Mouse (Mus musculus): Measurements from ENCODE around the gene Efhd1. TPM values are rescaled to one million over a fixed set of nuclear protein-coding genes. Genes with fewer than 3 reads are reported as not detected.
A peak's percentile ranks its signal among the peaks of the same experiment; 100 is the strongest.

Efhd1 gene
- total RNA-seq, 2 experiments from 2014 or later, result 2.5 to 3.7 TPM

DNA sequence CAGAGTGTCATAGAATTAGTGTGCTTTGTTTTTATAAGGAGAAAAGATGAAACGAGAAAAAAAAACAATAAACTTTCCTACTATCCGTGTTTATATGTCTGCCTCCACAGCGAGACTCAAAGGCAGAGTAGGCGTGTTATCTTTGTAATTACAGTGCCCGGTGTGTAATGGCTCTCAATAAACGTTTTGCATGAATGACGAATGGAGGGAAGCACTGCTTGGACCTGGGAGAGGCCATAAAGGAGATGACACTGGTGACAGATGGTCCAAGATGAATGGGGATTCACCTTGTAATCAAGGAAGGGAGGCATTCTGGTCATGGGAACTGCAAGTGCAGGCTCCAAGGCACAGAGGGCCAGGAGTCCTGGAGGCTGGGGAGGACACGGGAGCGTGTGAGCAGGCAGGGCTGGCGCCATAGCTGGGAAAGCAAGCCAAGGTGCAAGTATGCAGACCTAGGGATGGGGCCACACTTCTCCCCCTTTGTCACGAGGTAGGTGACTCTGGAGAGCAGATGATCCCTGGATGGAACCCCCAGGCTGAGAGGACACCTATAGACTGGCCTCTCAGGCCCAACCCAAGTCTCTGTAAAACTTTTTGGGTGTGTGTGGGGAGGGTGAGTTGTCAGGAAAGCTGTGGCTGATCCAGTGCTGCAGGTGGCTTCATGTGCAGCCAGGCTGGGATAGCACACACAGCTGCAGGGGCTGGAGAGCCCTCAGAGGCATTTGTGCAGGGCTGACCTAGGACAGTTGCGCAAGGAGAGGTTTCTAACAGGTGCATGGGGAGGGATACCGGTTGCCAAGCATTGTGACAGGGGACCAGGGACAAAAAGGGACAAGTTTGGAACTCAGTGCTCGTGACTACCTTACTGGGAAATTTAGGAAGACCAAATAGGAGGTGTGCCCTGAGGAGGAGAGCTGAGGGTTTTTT is 36.5 kb downstream of the Efhd1 start:
- no peak for DNase-seq
- intact Hi-C loops (cut with DNase I), result loop anchor here (1.0 kb wide), 1 partner anchor 49 kb away; no protein-coding TSS in a partner anchor

DNA sequence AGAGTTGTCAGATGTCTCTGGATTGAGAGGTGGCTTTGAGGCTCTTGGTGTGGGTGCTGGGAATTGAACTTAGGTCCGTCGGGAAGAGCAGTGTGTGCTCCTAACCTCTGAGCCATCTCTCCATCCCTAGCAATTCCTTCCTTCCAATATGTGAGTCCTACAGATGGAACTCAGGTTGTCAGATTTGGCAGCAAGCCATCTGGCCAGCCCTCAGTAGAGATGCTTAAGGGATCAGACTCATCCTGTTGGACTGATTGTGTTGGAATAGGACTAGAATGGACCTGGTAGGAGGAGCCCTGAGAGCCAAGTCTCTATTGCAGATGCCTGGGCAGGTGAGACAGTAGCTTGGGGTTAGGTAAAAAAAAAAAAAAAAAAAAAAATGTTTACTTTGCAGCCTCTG is 37.8 kb downstream of the Efhd1 start:
- DNase-seq, result no peak
- intact Hi-C loops (cut with DNase I), result loop anchor here (1.0 kb wide), 1 partner anchor 47 kb away; no protein-coding TSS in a partner anchor

DNA sequence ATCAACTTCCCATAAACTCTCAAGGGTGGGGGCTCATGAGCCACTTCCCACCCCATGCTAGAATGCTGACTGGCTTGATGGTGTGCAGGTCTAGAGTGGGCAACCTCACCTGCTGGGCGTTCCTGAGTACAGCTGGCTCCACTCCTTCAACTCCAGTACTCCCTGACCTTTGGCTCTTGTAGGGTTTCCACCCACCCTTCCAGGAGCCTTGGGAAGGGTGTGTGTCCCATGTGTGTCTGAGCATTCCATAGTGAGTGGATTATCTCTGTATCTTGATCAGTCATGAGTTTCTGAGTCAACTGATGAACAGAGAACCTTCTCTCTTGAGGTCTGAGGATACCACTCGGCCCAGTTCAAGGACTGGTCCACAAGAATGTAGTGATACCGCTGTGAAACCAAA is 44.8 kb downstream of the Efhd1 start:
- DNase-seq, result no peak
- intact Hi-C loops (cut with DNase I), result no loop called here

DNA sequence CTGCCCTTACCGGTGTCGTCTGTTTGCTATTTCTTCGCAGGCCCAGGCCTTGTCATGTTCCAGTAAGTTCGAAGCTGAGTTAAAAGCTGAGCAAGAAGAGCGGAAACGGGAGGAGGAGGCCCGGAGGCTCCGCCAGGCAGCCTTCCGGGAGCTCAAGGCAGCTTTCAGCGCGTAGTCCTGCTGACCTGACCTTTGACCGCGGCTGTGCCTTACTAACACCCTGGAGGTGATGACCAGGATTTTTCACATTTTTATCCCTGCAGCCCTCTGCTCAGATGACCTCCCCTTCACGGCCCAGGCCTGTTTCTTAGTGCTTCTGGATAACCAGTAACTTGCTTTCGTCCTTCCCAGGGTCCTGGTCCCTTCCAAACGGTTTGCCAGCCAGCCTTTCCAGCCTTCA is 45.5 kb downstream of the Efhd1 start:
- intact Hi-C loops (cut with DNase I), result no loop called here
- DNase-seq, result no peak

DNA sequence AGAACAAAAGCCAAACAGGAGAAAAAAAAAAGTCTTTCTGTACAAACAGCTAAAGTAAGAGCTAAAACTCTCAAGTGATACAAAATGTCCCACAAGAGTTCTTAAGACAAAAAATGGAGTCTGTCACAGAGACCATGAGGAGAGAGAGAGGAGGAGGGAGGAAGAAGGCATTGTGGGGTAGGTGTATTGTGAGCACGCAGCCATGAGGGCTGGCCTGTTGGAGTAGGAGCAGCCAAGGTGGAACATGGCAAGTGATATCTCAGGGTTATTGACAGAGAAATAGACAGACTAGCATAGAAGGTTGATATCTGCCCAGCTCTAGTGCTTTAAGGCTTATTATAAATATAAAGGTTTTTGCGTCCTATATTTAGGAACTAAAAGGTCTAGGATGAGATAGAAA is 48.5 kb downstream of the Efhd1 start:
- no peak for DNase-seq

DNA sequence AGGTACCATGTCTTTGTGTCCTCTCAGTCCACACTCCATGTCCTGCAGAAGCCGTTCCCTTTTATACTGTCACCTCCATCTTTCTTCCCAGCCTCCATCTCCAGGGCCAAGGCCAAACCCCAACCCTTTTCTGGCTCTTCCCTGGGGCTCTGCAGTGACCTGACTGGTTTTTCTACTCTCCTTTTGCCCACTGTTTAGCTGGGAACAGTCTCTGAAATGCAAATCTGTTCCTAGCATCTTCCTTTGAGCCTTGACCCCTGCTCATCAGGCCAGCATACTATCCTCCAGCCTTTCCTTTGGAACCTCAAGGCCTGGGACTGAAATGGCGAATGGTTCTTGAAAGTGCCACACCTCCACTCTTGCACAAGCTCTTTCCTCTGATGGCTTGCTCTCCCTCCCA is 49.0 kb downstream of the Efhd1 start:
- intact Hi-C loops (cut with DNase I), result no loop called here
- DNase-seq, result no peak

More for the DNA sequence above, 48.5 kb downstream of the Efhd1 start:
- intact Hi-C loops (cut with DNase I), result no loop called here

DNA sequence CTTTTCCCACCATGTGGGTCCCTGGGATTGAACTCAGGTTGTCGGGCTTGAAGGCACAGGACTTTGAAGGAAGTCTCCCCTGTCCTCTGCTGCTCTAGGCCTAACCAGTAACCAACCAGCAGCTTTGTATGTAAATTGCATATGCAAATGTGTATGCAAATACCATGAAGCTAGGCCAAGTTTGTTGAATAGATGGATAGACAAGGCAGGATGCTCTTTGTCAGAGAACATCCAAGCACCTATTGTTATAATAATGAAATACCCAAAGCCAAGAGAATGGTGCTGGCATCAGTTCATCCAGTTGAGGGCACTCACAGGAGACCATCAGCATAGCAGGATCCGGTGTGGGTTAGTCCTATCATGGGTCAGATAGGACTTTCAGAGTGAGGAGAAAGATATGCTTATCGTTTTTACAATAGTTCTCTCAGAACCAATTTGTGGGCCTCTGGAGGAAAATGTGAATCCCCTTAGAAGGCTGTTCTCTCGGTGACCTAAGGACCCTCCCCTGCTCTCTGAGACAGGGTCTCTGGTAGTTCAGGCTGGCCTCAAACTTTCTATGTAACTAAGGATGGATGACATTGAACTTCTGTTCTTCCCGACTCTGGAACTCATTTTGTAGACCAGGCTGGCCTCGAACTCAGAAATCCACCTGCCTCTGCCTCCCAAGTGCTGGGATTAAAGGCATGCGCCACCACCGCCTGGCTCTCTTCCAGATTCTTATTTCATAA is 49.8 kb downstream of the Efhd1 start:
- no peak for DNase-seq
- intact Hi-C loops (cut with DNase I), result no loop called here

DNA sequence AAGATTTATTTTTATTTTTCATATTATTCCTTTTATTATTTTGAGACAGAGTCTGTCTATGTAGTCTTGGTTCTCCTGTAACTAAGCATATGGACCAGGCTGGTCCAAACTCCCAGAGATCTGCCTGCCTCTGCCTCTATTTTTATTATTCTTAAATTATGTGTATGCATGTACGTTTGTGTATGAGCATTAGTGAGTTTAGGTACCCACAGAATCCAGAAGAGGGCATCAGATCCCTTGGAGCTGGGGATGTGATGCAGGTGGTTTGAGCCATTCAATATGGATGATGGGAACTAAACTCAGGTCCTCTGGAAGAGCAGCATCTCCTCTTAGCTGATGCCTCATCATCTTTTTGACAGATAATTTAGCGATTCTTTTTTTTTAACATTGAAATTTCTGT is 51.3 kb downstream of the Efhd1 start:
- DNase-seq, result no peak
- intact Hi-C loops (cut with DNase I), result no loop called here

DNA sequence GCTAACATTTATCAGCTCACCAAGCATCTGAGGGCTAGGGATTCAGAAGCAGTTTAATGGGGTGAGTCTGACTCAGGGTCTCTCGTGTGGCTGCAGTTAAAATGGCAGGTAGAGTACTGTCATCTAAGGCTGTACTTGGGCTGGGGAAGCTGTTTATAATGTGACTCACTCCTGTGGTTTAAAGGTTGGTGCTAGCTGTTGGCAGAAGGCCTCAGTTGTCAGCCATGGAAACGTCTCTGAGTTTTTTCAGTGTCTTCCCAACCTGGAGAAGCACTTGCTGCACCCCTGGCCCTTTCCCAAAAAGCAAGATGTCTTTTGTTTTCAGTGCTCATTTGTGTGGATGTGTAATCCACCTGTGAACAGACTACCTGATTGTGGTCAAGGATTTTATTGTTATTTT is 51.7 kb downstream of the Efhd1 start:
- intact Hi-C loops (cut with DNase I), result no loop called here
- no peak for DNase-seq

DNA sequence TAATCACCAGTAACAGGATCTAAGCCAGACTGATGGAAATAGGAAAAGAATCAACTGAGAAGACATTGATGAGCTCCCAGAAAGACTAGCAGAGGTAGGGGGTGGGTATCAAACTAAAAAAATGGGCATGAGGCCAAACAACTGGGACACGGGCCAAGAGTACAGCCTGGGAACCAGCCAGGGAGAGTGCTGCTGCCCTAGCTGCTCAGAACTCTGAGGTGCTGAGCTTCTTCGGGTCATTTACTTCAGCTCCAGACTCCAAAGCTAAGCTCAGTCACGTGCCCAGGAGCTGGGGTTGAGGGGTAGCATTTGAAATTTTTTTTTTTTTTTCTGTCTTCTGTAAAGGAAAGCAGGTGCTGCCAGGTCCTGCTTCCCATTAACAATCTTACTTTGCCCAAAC is 52.5 kb downstream of the Efhd1 start:
- intact Hi-C loops (cut with DNase I), result no loop called here

DNA sequence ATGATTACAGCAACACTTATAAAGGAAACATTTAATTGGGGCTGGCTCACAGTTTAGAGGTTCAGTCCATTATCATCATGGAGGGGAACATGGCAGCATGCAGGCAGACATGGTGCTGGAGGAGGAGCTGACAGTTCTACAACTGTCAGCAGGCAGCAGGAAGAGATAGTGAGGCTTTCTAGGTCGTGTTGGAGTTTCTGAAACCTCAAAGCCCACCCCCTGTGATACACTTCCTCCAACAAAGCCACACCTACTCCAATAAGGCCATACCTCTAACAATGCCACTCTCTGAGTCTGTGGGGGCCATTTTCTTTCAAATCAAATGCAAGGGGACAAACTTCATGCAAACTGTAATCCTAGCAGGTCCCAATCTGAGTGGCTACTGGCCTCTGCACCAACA is 56.9 kb downstream of the Efhd1 start:
- intact Hi-C loops (cut with DNase I), result no loop called here
- no peak for DNase-seq

More for the DNA sequence above, 52.5 kb downstream of the Efhd1 start:
- peak; percentile 9 to 12 for DNase-seq

DNA sequence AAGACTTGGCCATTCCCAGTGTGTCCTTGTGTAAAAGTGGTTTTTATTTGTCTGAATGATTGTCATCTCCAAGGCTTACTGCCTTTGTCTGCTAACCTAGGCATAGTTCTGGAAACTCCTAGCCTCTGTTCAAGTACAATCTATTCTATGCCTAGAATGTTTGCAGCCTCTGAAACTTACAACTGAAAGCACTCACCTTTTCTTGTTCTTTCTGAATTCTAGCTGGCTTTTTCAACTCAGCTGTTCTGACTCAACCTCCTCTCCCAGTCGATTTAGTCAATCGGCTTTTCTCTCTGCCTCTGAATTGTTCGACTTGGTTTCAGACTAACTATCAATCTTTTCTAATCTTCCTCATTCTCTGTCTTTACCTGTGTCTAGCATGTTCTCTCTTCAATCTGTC is 58.6 kb downstream of the Efhd1 start:
- DNase-seq, result no peak
- intact Hi-C loops (cut with DNase I), result no loop called here

DNA sequence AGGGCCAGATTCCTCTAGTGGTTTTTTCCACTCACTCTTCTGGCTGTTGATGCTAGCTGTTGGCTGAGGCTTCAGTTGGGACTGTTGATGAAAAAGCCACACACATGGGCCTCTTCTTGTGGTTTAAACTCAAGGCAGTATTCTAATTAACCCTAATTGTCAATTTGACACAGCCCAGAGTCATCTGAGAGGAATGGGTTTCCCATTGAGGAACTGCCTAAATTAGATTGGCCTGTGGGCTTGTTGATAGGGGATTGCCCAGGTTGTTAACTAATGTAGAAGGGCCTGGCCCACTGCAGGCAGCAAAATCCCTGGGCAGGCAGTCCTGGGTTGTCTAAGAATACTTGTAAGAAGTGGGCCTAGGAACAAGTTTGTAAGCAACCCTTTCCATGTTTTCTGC is 60.5 kb downstream of the Efhd1 start:
- DNase-seq, result no peak
- intact Hi-C loops (cut with DNase I), result no loop called here

DNA sequence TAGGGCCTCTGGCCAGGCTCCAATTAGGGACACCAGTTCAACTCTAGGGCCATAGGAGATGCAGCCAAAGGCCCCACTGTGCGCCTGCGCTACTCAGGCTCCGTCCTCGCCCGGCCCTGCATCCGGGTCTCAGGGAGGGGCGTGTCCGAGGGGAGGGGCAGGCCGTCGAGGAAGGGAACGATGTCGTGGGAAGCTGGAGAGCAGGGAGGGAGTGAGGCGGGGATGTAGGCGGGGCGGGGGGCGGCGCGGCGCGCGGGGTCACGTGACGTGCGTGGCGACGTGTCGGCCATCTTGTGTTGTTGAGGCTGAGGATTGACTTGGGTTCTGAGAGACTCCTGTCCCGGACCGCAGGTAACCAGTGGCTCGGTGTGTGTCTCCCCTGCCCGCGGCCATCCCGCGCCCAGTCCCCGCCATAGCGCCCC is 62.6 kb downstream of the Efhd1 start, which contains the start of gene Gigyf2:
Gigyf2 (plus strand) TSS at position 257 of the 422 bp plus-strand sequence.
- intact Hi-C loops (cut with DNase I), result no loop called here
- peak; percentile 96 for DNase-seq

DNA sequence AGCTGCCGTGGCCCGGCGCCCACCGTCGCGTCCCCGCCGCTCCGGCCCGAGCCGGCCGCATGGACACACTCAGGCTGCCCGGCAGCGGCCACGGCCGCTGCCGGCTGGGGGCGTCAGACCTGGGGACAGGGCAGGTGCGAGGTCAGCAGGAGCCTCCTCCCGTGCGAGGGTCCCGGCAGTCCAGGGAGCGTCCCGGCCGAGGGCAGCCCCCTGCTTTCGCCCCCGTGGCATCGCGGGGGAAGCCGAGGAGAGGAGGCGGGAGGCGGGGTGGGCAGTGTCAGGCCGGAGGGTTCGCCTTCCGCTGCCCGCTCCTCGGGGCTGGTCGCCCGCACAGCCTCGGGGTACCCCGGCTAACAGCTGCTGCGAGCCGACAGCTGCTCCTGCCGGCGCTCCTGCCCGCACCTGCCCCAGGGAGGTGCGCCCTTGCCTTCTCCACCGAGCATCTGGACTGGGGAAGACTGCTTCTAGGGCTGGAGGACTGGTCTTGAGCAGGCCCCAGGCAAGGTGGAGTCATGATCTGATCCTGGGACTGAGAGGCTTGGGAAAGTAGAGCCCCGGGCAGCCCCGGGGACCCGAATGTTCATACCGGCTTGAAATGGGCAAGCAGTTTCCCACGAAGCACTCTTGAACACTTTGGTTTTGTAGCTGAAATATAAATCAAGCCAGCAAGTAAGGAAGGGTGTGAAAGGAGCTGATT is 63.1 kb downstream of the Efhd1 start:
- intact Hi-C loops (cut with DNase I), result no loop called here
- peak in 1 of 2 experiments; percentile 43 for DNase-seq

DNA sequence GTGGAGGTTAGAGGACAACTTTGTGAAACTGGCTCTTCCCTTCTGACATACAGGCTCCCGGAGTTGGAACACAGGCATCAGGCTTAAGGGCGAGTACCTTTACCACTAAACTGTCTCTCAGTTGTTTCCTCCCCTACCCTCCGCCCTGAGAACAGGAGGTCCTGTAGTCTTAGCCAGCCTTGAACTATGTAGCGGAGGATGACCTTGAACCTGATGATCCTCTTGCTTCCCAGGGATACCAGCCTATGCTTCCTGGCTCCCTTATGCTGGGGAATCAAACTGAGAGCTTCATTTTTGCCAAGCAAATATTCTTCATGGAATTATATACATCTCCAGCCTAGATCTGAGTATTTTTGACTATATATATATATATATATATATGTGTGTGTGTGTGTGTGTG is 67.6 kb downstream of the Efhd1 start:
- intact Hi-C loops (cut with DNase I), result no loop called here
- DNase-seq, result no peak

DNA sequence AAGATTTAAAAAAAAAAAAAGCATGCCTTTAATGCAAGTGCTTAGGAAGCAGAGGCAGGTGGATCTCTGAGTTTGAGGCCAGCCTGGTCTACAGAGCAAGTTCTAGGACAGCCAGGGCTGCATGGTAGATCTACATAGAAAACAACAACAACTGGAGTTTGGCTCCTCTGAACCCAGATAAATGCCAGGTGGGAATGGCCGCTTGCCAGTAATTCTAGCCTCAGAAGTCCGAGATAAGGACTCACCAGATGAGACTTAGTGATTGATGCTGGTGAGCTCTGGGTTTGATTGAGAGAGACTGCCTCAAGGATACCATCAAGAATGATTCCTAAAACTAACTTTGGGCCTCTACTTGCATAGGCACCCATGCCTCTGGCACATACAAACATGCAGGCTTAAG is 86.4 kb downstream of the Efhd1 start:
- intact Hi-C loops (cut with DNase I), result no loop called here
- DNase-seq, result no peak

DNA sequence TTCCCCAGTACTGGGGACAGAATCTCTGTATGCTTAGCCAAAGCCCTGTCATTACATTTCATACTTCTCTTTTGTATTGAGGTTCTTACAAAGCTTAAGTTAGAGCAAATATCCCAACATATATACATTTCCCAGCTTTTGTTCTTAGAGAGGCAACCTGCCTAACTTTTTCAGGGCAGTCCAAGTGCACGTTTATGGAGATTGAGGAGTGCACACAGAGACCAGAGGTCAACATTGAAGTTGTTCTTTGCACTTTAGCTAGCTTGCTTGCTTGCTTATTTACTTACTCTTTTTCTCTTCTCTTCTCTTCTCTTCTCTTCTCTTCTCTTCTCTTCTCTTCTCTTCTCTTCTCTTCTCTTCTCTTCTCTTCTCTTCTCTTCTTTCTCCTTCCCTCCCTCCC is 96.1 kb downstream of the Efhd1 start:
- DNase-seq, result no peak
- intact Hi-C loops (cut with DNase I), result no loop called here
